ENCODE assay signal across 12 mouse cellular contexts in the genomic region with DNA sequence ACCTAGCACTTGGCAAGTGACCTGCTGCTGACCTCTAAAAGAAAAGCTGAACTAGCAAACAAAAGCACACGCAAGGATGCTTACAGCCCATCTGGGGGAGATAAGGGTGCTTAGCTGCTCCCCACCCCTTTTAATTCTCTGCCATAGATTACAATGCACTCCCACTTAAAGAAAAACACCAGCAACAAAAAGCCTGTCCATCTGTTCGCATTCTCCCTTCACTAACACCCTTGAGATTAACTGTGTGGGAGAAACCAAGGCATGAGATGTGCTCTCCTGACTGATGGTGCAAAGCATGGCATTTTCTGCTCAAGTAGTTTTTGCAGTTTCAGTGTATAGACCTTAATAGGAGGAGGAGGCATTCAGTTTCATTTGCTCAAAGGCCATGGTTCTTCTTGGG.
DNase-seq lines count a peak whose midpoint lies in the region; ATAC-seq and TF ChIP-seq lines count a peak whose summit lies in the region.
"Had no signal": no experiment of that assay in that cellular context is flagged by ENCODE, and none has a peak within 500 bp of the region (broad histone marks: within the 10 kb centered on the region; RNA-seq: fewer than 3 reads in every experiment).

No protein-coding gene starts in this region.

- ATAC-seq in liver, embryonic 12.5 days, result peak; percentile 54; the same call in 1 of the 2 replicates
- ATAC-seq in liver, postnatal 0 days, result no peak

- WGBS in liver, embryonic 12.5 days (ENCODE audit: insufficient replicate concordance), result 33% methylated on average over 2 of the region's 2 CpGs
- WGBS in liver, postnatal 0 days (ENCODE audit: insufficient replicate concordance), result 40% methylated on average over 2 of the region's 2 CpGs

- no peaks in the 10 kb centered on the region for H3K27me3 ChIP-seq in liver, embryonic 12.5 days (replicated peaks)
- H3K27me3 ChIP-seq in liver, postnatal 0 days (ENCODE audit: insufficient read depth, low read length), result no peaks in the 10 kb centered on the region
- H3K27me3 ChIP-seq: hindbrain, embryonic 15.5 days; lung, embryonic 15.5 days had no signal

- no peak overlapping the region for H3K4me2 ChIP-seq in liver, embryonic 12.5 days
- no peak overlapping the region for H3K4me2 ChIP-seq in liver, postnatal 0 days (ENCODE audit: low read depth, low read length)
- H3K4me2 ChIP-seq: heart, embryonic 11.5 days; hindbrain, embryonic 15.5 days; lung, embryonic 15.5 days had no signal

- H3K4me1 ChIP-seq in liver, embryonic 12.5 days, result peaks cover 11% of the 10 kb centered on the region
- H3K4me1 ChIP-seq in liver, postnatal 0 days (ENCODE audit: insufficient read depth), result no peaks in the 10 kb centered on the region
- H3K4me1 ChIP-seq: hindbrain, embryonic 15.5 days; lung, embryonic 15.5 days had no signal

- no peak overlapping the region for H3K27ac ChIP-seq in liver, embryonic 12.5 days
- H3K27ac ChIP-seq in liver, postnatal 0 days (ENCODE audit: low read depth), result no peak overlapping the region
- H3K27ac ChIP-seq: hindbrain, embryonic 15.5 days; lung, embryonic 15.5 days had no signal

- no peak for TF ChIP-seq CTCF in liver, postnatal 0 days (IDR thresholded peaks at IDR 0.05; ENCODE audit: low read depth)

- no peak for TF ChIP-seq EP300 in liver, postnatal 0 days (IDR thresholded peaks at IDR 0.05; ENCODE audit: low read depth)

- no peak overlapping the region for H3K9ac ChIP-seq in liver, embryonic 12.5 days
- no peak overlapping the region for H3K9ac ChIP-seq in liver, postnatal 0 days (replicated peaks)
- H3K9ac ChIP-seq: hindbrain, embryonic 15.5 days; lung, embryonic 15.5 days had no signal

- no peak overlapping the region for H3K4me3 ChIP-seq in liver, embryonic 12.5 days
- H3K4me3 ChIP-seq in liver, postnatal 0 days (ENCODE audit: low read depth, low read length), result no peak overlapping the region
- H3K4me3 ChIP-seq: hindbrain, embryonic 15.5 days; lung, embryonic 15.5 days had no signal

- intact Hi-C loops in left cerebral cortex, postnatal 4 days (cut with DNase I), result no loop called here

- H3K36me3 ChIP-seq in liver, embryonic 12.5 days, result no peaks in the 10 kb centered on the region
- H3K36me3 ChIP-seq in liver, postnatal 0 days (replicated peaks; ENCODE audit: insufficient read depth, low read length), result no peaks in the 10 kb centered on the region
- H3K36me3 ChIP-seq: hindbrain, embryonic 15.5 days; lung, embryonic 15.5 days had no signal

- DNase-seq in liver, postnatal 0 days, result no peak
- DNase-seq in brain, adult 2 months (ENCODE audit: low read depth, low spot score), result peak; percentile 9
- DNase-seq in embryo, embryonic 9.5 days (ENCODE audit: extremely low spot score), result peak; percentile 36
- peak; percentile 54 for DNase-seq in mesoderm, embryonic 11.5 days (ENCODE audit: low read depth, low spot score)
- no peak for DNase-seq in left cerebral cortex, postnatal 4 days
- no peak for DNase-seq in ovary, postnatal 14 days (ENCODE audit: low spot score)
- DNase-seq: cerebellum, adult 9-10 months; thymus, adult 2 months had no signal

- H3K9me3 ChIP-seq in liver, embryonic 12.5 days (replicated peaks), result no peaks in the 10 kb centered on the region
- H3K9me3 ChIP-seq in liver, postnatal 0 days (ENCODE audit: low read length), result no peaks in the 10 kb centered on the region
- H3K9me3 ChIP-seq: hindbrain, embryonic 15.5 days; lung, embryonic 15.5 days had no signal

Comparison
In these comparisons a context has a peak if more than half of its experiments do, and no peak if none do; other contexts are left out.
1. DNase-seq: peak in brain, adult 2 months (single experiment), embryo, embryonic 9.5 days (single experiment) and mesoderm, embryonic 11.5 days (single experiment); none in liver, postnatal 0 days (single experiment), left cerebral cortex, postnatal 4 days (single experiment) and ovary, postnatal 14 days (single experiment).